Mouse (Mus musculus) megakaryocyte progenitor cell, adult 5-6 weeks (primary cell): Measurements from ENCODE around the gene Runx1. TPM values are rescaled to one million over a fixed set of nuclear protein-coding genes. Genes with fewer than 3 reads are reported as not detected.

Experiments used
- ATAC-seq: replicated peaks from 2 replicates; pipeline ENCODE4 v1.8.0; 2016; ENCODE audit warnings: mild to moderate bottlenecking, moderate TSS enrichment, inconsistent platforms; ENCODE audit not compliant: poor library complexity
- total RNA-seq, 2 experiments: library from RNA; stranded (forward) in 1 of 2; stranded (reverse) in 1 of 2; fragments of 157-497, 149-512 nt in 1 of 2; fragments of 200-1000 nt in 1 of 2; gene quantifications; 2 replicates each; pipeline versions ENCODE4 v1.2.3 to v1.2.4; 2015 to 2017

Gene Runx1
- 102 and 107 TPM in 2 replicates for total RNA-seq (2015)
- total RNA-seq (2017): 44.3 and 51.3 TPM in 2 replicates

- ATAC-seq: peak; percentile 46
Observed at GRCm38 (mm10) chr16:92825908-92826650, at the start of gene Runx1. Runx1 (minus strand) TSS chr16:92826149.

- ATAC-seq: peak; percentile 89
Observed at GRCm38 (mm10) chr16:92874015-92874414, 48.1 kb upstream of the Runx1 start.

- ATAC-seq: no peak
Observed at GRCm38 (mm10) chr16:92871728-92872127, 45.8 kb upstream of the Runx1 start.

- ATAC-seq: 0 out of 2 replicates have a peak, but pooled peaks have one; percentile 23
Observed at GRCm38 (mm10) chr16:92868550-92868949, 42.6 kb upstream of the Runx1 start.

GRCm38 (mm10) chr16:92867261-92867935 is 41.4 kb upstream of the Runx1 start:
- ATAC-seq: peak; percentile 75

- ATAC-seq: no peak
Observed at GRCm38 (mm10) chr16:92865314-92865713, 39.4 kb upstream of the Runx1 start.

- peak; percentile 47 for ATAC-seq
Observed at GRCm38 (mm10) chr16:92864191-92864590, 38.2 kb upstream of the Runx1 start.

GRCm38 (mm10) chr16:92863179-92863578 is 37.2 kb upstream of the Runx1 start:
- no peak for ATAC-seq

- ATAC-seq: no peak
Observed at GRCm38 (mm10) chr16:92862430-92862829, 36.5 kb upstream of the Runx1 start.

GRCm38 (mm10) chr16:92861571-92861970 is 35.6 kb upstream of the Runx1 start:
- ATAC-seq: peak; percentile 26; the same call in 1 of the 2 replicates

GRCm38 (mm10) chr16:92860649-92861048 is 34.7 kb upstream of the Runx1 start:
- ATAC-seq: no peak

GRCm38 (mm10) chr16:92856779-92857178 is 30.8 kb upstream of the Runx1 start:
- ATAC-seq: no peak

GRCm38 (mm10) chr16:92852276-92852675 is 26.3 kb upstream of the Runx1 start:
- no peak for ATAC-seq

GRCm38 (mm10) chr16:92850416-92850815 is 24.5 kb upstream of the Runx1 start:
- ATAC-seq: no peak

- peak; percentile 57; the same call in 1 of the 2 replicates for ATAC-seq
Observed at GRCm38 (mm10) chr16:92847762-92848300, 21.9 kb upstream of the Runx1 start.

- ATAC-seq: no peak
Observed at GRCm38 (mm10) chr16:92845244-92846225, 19.6 kb upstream of the Runx1 start.

- no peak for ATAC-seq
Observed at GRCm38 (mm10) chr16:92838709-92839108, 12.8 kb upstream of the Runx1 start.

GRCm38 (mm10) chr16:92831341-92831740 is 5.4 kb upstream of the Runx1 start:
- ATAC-seq: no peak

GRCm38 (mm10) chr16:92830479-92830878 is 4.5 kb upstream of the Runx1 start:
- no peak for ATAC-seq

- ATAC-seq: no peak
Observed at GRCm38 (mm10) chr16:92828308-92828862, 2.4 kb upstream of the Runx1 start.
